Mouse (Mus musculus) spleen, adult 10 weeks (tissue): ENCODE data around the gene Tmem175. TPM values are rescaled to one million over a fixed set of nuclear protein-coding genes. Genes with fewer than 3 reads are reported as not detected.

Source experiments
- polyA plus RNA-seq: library from polyadenylated mRNA; stranded (reverse); fragments of 350-450 nt; fragmentation: Illumina TruSeq; extraction: RNeasy Lipid Tissue Mini Kit (QIAGEN cat#74804); gene quantifications from one replicate; pipeline ENCODE4 v1.2.3, GENCODE M21; 2015; ENCODE audit warnings: low replicate concordance; ENCODE audit not compliant: insufficient read depth

Tmem175 gene
- 30.0 TPM for polyA plus RNA-seq

GRCm38 (mm10) chr5:108629634-108630483 lies at the start of gene Tmem175, which contains the start of gene Gak:
Gene Tmem175 (plus strand): TSS chr5:108629770.
Gene Gak (minus strand): TSS chr5:108629755.

GRCm38 (mm10) chr5:108659698-108660631 lies 30.4 kb downstream of the Tmem175 start, which contains the start of gene Idua:
Gene Idua (plus strand): TSS chr5:108660331.

GRCm38 (mm10) chr5:108668977-108669936 lies 39.7 kb downstream of the Tmem175 start, which contains the start of gene Dgkq:
Gene Dgkq (minus strand): TSS chr5:108669672.

GRCm38 (mm10) chr5:108675251-108675816 lies 45.8 kb downstream of the Tmem175 start, which contains the start of gene Slc26a1:
Gene Slc26a1 (minus strand): TSS chr5:108675569.

GRCm38 (mm10) chr5:108692271-108692670 lies 62.7 kb downstream of the Tmem175 start, which contains the start of gene Fgfrl1:
Gene Fgfrl1 (plus strand): TSS chr5:108692382.

Other genes with a start within 250 kb of the Tmem175 start
- not detected for gene Pde6b, start 241.4 kb upstream of the Tmem175 start, polyA plus RNA-seq
- 237 TPM for gene Atp5k, start 195.3 kb upstream of the Tmem175 start, polyA plus RNA-seq
- gene Mfsd7a, start 180.9 kb upstream of the Tmem175 start, polyA plus RNA-seq = 3.4 TPM
- gene Pcgf3, start 168.5 kb upstream of the Tmem175 start, polyA plus RNA-seq = 15.6 TPM
- gene Cplx1, start 79.7 kb upstream of the Tmem175 start, polyA plus RNA-seq = not detected
- gene Gak, start within 50 bp of the Tmem175 start, polyA plus RNA-seq = 91.9 TPM
- 22.7 TPM for gene Idua, start 30.6 kb downstream of the Tmem175 start, polyA plus RNA-seq
- gene Dgkq, start 39.9 kb downstream of the Tmem175 start, polyA plus RNA-seq = 22.0 TPM
- gene Slc26a1, start 45.8 kb downstream of the Tmem175 start, polyA plus RNA-seq = 0.07 TPM
- gene Fgfrl1, start 62.6 kb downstream of the Tmem175 start, polyA plus RNA-seq = 2.4 TPM
- gene Rnf212, start 145.2 kb downstream of the Tmem175 start, polyA plus RNA-seq = not detected
- not detected for gene Tmed11, start 165.6 kb downstream of the Tmem175 start, polyA plus RNA-seq
- gene Vmn2r8, start 179.1 kb downstream of the Tmem175 start, polyA plus RNA-seq = not detected
- gene Vmn2r9, start 222.8 kb downstream of the Tmem175 start, polyA plus RNA-seq = not detected